Mouse (Mus musculus): ENCODE data around the gene Pdgfb. TPM values are rescaled to one million over a fixed set of nuclear protein-coding genes. Genes with fewer than 3 reads are reported as not detected.

The Pdgfb gene
- total RNA-seq, 2 experiments from 2014 or later = 13.9 to 16.7 TPM

GRCm38 (mm10) chr15:80034913-80035312 lies 20.1 kb upstream of the Pdgfb start:
- no peak for DNase-seq

DNA sequence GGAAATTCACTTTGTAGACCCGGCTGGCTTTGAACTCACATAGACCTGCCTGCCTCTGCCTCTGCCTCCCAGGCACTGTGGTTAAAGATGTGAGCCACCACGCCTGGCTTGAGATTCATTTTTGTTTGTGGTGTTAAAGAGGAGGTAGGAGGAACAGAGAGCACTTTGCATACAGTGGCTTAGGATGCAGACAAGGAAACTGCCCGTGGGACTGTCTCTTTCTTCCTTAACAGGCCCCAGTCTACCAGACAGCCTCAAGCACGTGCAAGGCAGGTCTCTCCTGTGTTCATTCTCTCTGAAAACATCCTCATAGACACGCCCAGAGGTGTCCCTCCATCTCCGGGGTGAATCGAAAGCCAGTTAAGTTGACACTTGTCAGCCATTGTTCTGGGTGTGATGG lies 19.6 kb upstream of the Pdgfb start:
- DNase-seq = no peak

GRCm38 (mm10) chr15:80031133-80031532 lies 16.4 kb upstream of the Pdgfb start:
- DNase-seq = no peak

- DNase-seq = no peak
Measured at GRCm38 (mm10) chr15:80030399-80030798, 15.6 kb upstream of the Pdgfb start.

GRCm38 (mm10) chr15:80028862-80029261 lies 14.1 kb upstream of the Pdgfb start:
- DNase-seq = no peak

GRCm38 (mm10) chr15:80026689-80027353 lies 12.0 kb upstream of the Pdgfb start:
- no peak for DNase-seq

GRCm38 (mm10) chr15:80026061-80026460 lies 11.3 kb upstream of the Pdgfb start:
- peak; percentile 71 for DNase-seq

DNA sequence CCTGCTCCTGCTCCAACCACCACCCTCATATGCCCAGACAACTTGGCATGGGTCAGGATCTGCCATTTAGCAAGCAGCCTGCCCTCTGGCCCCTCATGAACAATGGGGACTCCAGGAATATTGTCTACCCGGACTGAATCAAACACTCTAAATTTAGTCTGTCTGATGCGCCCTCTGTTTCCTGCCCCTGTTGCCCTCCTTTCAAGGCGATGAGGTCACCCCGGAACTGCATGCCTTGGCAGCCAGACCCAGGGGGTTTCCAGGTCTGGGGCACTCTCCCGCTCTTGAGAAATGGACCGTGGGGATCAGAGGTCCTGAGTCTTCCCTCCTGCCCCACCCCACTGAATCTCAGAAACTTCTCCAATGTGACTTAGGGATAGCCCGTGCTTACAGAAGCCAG lies 10.8 kb upstream of the Pdgfb start:
- DNase-seq = no peak

DNA sequence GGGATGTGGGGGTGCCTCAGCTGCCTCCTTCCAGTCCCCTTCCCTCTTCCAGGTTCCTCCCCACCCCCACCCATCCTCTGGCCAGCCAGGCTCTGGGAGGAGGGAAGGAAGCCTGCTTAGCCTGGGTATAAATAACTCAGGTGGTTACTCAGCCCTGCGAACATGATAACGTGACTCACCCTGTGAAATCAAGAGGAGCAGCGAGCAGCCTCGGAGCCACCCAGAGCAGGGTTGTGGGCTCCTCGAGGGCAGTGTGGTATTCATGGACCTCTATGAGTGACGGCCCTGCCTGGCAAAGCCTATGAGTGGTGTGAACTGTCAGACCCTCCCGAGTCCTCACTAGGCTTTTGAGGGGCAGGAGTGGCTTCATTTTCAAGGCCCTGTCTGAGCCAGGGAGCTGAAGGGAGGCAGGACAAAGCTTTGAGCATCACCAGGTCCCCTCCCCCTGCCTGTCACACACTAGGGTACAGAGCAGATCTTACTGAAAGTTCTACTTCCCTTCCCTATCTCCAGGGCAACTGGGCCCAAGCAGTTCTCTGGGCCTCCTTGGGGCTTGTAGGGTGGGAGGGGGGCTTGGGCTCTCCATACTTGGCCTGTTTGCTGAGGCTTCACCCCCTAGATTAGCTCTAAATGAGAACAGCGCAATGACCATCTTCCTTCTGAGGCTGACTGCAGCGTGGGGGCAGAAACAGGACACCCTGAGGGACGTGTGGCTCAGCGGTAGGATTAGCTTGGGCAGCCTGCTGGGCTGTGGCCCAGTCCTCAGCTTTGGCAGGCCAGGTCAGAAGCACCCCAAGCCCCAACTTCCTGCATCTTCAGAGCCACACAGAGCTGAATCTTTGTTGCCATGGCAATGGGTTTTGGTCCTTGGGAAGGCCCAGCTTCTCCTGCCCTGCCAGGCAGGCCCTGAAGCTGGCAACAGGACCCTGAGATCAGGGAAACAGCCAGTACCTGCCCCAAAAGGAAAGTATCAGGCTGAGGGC lies 9.8 kb upstream of the Pdgfb start:
- DNase-seq = peak; percentile 65

DNA sequence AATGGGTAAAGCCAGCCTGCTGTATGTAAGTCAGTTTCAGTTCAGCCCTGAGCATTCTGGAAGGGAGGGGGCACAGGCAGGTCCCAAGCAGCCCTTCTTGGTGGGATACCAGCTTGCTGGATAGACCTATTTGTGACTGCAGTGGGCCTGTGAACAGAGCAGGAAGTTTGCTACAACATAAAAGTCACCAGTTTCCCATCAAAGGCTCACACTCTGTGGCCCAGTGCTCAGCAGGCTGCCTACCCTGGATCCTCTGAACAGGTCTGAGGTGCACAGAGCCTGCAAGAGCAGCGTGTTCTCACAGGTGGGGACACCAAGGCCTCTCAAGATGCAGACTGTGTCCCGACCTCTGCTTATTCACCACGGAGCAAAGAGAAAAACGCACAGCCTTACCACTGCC lies 5.7 kb upstream of the Pdgfb start:
- DNase-seq = no peak

- no peak for DNase-seq
Measured at GRCm38 (mm10) chr15:80019625-80020024, 4.8 kb upstream of the Pdgfb start.

DNA sequence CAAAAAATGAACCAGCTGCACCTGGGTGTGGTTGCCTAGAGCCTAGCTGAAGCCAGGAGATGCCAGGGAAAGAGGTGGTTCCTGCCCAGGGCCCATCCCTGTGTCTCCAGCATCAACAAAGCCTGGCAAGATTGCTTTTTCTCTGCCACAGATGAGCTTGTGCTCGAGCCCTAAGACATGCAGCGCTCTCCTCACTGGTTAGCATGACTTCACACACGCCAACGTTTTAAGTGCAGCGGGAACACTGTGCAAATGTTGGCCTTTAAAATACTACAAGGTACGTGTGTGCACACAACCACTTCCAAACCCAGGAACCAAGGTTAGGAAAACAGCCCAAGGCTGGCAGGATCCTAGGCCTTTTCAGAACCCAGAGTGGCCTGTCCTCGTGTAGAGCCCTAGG lies 4.4 kb upstream of the Pdgfb start:
- DNase-seq = no peak

GRCm38 (mm10) chr15:80016563-80017301 lies 2.0 kb upstream of the Pdgfb start:
- DNase-seq = no peak

- no peak for DNase-seq
Measured at GRCm38 (mm10) chr15:80015211-80015952, 605 bp upstream of the Pdgfb start.

DNA sequence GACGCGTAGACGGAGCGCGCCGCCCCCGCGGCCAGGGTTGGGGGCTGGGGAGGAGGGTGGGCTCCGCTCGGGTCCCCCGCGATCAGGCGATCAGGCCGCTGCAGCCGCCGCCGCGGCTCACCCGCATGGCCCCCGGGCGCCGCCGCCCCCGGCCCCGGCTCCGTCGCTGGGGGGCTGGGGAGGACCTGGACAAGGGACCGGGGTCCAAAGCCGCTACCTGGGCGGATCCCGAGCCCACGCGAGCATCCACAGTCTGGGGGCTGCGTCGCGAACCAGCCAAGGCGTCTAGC lies 801 bp downstream of the Pdgfb start:
- DNase-seq = no peak

- no peak for DNase-seq
Measured at GRCm38 (mm10) chr15:80013256-80014030, 1.3 kb downstream of the Pdgfb start.

GRCm38 (mm10) chr15:80012527-80013201 lies 2.1 kb downstream of the Pdgfb start:
- peak; percentile 64 for DNase-seq

- no peak for DNase-seq
Measured at GRCm38 (mm10) chr15:80011778-80012526, 2.8 kb downstream of the Pdgfb start.

- DNase-seq = no peak
Measured at GRCm38 (mm10) chr15:80011194-80011593, 3.6 kb downstream of the Pdgfb start.

DNA sequence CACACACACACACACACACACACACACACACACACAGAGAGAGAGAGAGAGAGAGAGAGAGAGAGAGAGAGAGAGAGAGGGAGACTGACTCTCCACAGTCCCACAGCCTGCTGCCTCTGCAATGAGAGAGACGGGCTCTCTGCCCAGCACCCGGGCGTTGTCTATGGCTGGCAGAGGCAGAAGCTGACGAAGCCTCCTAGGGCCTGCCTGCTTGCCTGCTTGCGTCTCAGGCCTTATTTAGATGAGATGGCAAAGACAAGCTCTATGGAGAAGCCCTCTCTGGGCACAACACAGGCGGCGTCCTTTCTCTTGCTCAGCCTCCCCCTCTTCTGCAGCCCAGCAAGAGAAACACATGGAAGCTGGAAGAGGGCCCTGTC lies 4.6 kb downstream of the Pdgfb start:
- DNase-seq = peak; percentile 79

Data from gastrocnemius, postnatal 25 days (tissue).